Mouse (Mus musculus) heart, postnatal 0 days (tissue): ENCODE results near the gene Timp4.

Experiments
- CTCF ChIP-seq: IDR thresholded peaks from 2 replicates; pipeline ENCODE4 v1.5.1; 2016; ENCODE audit warnings: antibody characterized with exemption, control low read depth, low read depth
- EP300 ChIP-seq: IDR thresholded peaks from 2 replicates; pipeline ENCODE4 v1.6.1; 2016; ENCODE audit warnings: antibody characterized with exemption, low read depth

DNA sequence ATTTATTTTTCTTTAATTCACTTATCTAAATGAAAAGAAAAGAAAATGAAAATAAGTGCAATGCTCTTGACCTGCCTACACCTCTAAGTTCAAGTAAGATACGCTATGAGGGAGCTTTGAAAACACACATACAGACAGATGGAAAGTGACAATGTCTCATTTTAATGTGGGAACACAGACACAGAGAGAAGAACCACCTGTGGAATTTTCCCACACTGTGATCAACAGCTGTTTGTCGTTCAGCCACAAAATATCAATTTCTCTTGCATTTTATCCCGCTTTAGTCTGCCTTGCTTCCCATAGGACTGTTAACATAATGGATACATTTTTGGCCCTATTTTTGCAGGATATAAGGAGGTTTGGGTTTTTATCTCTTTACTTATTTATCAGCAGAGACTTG lies 41.2 kb downstream of the Timp4 start:
- no peak for TF ChIP-seq CTCF
- no peak for TF ChIP-seq EP300
